Mouse (Mus musculus) hindbrain, embryonic 12.5 days (tissue): ENCODE measurements at regions not wholly inside any gene's neighbourhood (a gene's known extent, or its start where the extent isn't known, plus 50 kb on each side); places are given as distances from the start of the nearest gene placed in this dataset.

Experiments
- ATAC-seq: fragments of 200-750 bp; cut with Nextera tagmentation; 2 replicates; pipeline ENCODE4 v1.8.0; 2017; ENCODE audit warnings: moderate TSS enrichment; ENCODE audit not compliant: low FRiP score
- H3K27ac ChIP-seq: fragments of 300-500 bp; sonication (generic); 2 replicates; pipeline ENCODE4 v1.5.1; 2016; ENCODE audit warnings: mild to moderate bottlenecking
- H3K27me3 ChIP-seq: fragments of 300-500 bp; sonication (generic); 2 replicates; pipeline ENCODE4 v1.6.1; 2016; ENCODE audit warnings: mild to moderate bottlenecking
- H3K36me3 ChIP-seq: fragments of 300-500 bp; sonication (generic); 2 replicates; pipeline ENCODE4 v1.6.1; 2016; ENCODE audit warnings: mild to moderate bottlenecking
- H3K4me1 ChIP-seq: fragments of 300-500 bp; sonication (generic); 2 replicates; pipeline ENCODE4 v1.6.1; 2016
- H3K4me2 ChIP-seq: fragments of 300-500 bp; sonication (generic); replicated peaks from 2 replicates; pipeline ENCODE4 v1.6.1; 2016; ENCODE audit warnings: mild to moderate bottlenecking
- H3K4me3 ChIP-seq: fragments of 300-500 bp; sonication (generic); 2 replicates; pipeline ENCODE4 v1.5.1; 2016; ENCODE audit warnings: mild to moderate bottlenecking
- H3K9ac ChIP-seq: fragments of 300-500 bp; sonication (generic); 2 replicates; pipeline ENCODE4 v1.6.1; 2016; ENCODE audit warnings: mild to moderate bottlenecking, moderate library complexity
- H3K9me3 ChIP-seq: fragments of 300-500 bp; sonication (generic); replicated peaks from 2 replicates; pipeline ENCODE4 v1.6.1; 2016; ENCODE audit warnings: mild to moderate bottlenecking
- WGBS: fragments of 180-500 bp; shearing (Covaris S2); methylation state at CpG from one replicate; pipeline ENCODE4 v1.1.7; 2016; 5-methylcytosine and 5-hydroxymethylcytosine counted together

DNA sequence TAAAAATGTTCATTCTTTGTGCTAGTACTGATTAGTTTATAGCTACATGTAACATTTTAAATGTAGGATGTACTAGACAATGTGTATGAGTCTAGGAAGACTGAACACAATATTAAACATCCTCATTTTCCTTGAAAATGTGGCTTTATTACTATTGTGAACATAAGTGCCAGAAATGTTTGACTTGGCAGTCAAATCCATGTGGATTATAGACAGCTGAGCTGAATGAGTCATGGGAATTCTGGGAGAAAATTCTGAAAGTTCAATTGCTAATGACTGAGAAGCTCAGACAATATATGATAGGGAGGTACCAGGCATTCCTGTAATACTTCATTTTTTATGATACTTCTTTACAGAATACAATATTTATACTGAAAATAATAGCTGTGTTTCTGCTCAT lies 761.5 kb upstream of the Zeb2 start:
- no peak overlapping the region for H3K4me3 ChIP-seq
- no peak for ATAC-seq
- H3K4me1 ChIP-seq: no peaks in the 10 kb centered on the region
- H3K9ac ChIP-seq: no peak overlapping the region
- no peaks in the 10 kb centered on the region for H3K27me3 ChIP-seq
- H3K27ac ChIP-seq: no peak overlapping the region
- no peaks in the 10 kb centered on the region for H3K9me3 ChIP-seq
- H3K4me2 ChIP-seq: no peak overlapping the region
- H3K36me3 ChIP-seq: no peaks in the 10 kb centered on the region

DNA sequence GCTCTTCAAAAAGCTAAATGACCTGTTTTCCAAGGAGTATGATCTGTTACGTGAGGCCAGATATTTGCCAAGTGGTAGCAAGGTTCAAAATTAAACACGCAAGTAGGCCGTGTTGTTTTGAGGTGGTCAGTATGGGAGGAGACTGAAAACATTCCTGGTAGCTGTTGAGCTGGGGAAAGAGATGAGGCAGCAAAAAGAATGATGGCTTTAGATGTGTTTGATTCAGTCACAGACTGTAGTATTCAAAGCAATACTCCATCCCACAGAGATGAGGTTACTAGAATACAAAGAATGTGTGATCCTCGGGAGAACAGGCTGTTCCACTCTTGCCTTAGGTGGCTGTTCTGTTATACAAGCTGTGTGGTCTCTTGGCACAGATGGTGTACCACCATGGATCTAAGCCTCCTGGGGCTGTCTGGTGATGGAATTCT lies 742.7 kb upstream of the Zeb2 start:
- ATAC-seq: no peak
- WGBS: 83% methylated on average over 4 of the region's 4 CpGs
- Histone ChIP-seq H3K4me2 (no peak overlapping the region), H3K4me3 (no peak overlapping the region), H3K4me1 (no peaks in the 10 kb centered on the region), H3K9ac (no peak overlapping the region), H3K27ac (no peak overlapping the region), H3K36me3 (no peaks in the 10 kb centered on the region), H3K27me3 (no peaks in the 10 kb centered on the region), H3K9me3 (no peaks in the 10 kb centered on the region)

DNA sequence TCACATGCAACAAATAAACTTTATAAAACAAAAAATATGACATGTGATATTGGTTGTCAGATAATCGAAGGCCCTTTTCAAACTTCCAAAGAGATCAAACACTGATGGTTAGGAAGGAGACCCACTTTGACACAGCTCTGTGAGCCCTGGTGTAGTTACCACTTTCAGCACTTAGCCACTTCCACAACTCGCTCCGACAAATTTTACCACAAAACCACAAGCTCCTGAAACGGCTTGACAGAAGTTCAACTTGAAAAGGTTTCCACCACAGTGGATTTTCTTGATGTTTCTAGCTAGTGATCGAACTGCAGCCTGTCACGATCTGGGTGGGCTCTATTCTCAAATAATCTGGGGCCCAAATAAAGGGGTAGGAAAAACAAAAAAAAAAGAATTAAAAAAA lies 742.2 kb upstream of the Zeb2 start:
- no peaks in the 10 kb centered on the region for H3K27me3 ChIP-seq
- no peaks in the 10 kb centered on the region for H3K4me1 ChIP-seq
- H3K27ac ChIP-seq: no peak overlapping the region
- H3K4me2 ChIP-seq: no peak overlapping the region
- no peak overlapping the region for H3K9ac ChIP-seq
- no peak overlapping the region for H3K4me3 ChIP-seq
- H3K36me3 ChIP-seq: no peaks in the 10 kb centered on the region
- WGBS: 89% methylated on average over 6 of the region's 6 CpGs
- H3K9me3 ChIP-seq: no peaks in the 10 kb centered on the region
- no peak for ATAC-seq

- Histone ChIP-seq H3K9ac (no peak overlapping the region), H3K4me3 (no peak overlapping the region), H3K4me2 (no peak overlapping the region), H3K4me1 (no peaks in the 10 kb centered on the region), H3K27me3 (no peaks in the 10 kb centered on the region), H3K9me3 (no peaks in the 10 kb centered on the region), H3K27ac (no peak overlapping the region), H3K36me3 (no peaks in the 10 kb centered on the region)
- ATAC-seq: no peak
- 93% methylated on average over 6 of the region's 6 CpGs for WGBS
Observed at GRCm38 (mm10) chr2:45850018-45850605, 732.9 kb upstream of the Zeb2 start.

- no peaks in the 10 kb centered on the region for H3K27me3 ChIP-seq
- no peak for ATAC-seq
- H3K27ac ChIP-seq: no peak overlapping the region
Observed at GRCm38 (mm10) chr2:45840389-45840788, 723.2 kb upstream of the Zeb2 start.

DNA sequence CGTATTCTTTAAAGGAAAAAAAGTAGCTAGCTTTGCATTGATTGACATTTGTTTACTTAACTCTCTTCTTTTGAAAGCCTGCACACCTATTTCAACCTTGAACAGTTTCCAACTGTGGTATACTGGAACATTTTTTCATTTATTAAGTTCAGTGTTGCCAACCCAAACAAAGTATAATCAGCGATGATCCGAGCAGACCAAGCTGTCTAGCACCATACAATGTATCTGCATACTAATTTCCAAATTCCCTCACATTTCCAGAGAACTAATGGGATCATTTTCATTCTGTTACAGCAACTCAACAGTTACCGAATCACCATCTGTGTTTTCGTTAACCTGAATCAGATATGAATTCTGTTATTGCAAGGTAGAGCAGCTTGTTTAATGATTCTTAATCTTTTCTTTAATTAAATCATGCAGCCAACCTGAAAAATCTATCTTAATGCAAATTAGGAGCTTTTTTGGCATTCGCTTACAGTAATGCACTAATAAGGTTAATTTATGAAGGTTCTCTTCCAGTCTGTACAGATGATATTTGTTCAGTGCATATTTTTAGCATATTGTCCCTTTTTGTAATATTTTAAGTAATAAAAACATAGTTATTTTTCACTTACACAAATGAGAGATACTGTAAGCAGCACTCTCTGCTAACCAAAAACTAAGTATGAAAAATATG lies 719.5 kb upstream of the Zeb2 start:
- Histone ChIP-seq H3K4me2 (no peak overlapping the region), H3K4me3 (no peak overlapping the region), H3K9me3 (no peaks in the 10 kb centered on the region), H3K27ac (no peak overlapping the region), H3K27me3 (no peaks in the 10 kb centered on the region), H3K36me3 (no peaks in the 10 kb centered on the region), H3K9ac (no peak overlapping the region), H3K4me1 (no peaks in the 10 kb centered on the region)
- WGBS: 81% methylated on average over 6 of the region's 6 CpGs
- no peak for ATAC-seq

More at GRCm38 (mm10) chr2:45840389-45840788, 723.2 kb upstream of the Zeb2 start:
- Histone ChIP-seq H3K9ac (no peak overlapping the region), H3K4me2 (no peak overlapping the region), H3K4me3 (no peak overlapping the region), H3K9me3 (no peaks in the 10 kb centered on the region), H3K4me1 (no peaks in the 10 kb centered on the region), H3K36me3 (no peaks in the 10 kb centered on the region)

DNA sequence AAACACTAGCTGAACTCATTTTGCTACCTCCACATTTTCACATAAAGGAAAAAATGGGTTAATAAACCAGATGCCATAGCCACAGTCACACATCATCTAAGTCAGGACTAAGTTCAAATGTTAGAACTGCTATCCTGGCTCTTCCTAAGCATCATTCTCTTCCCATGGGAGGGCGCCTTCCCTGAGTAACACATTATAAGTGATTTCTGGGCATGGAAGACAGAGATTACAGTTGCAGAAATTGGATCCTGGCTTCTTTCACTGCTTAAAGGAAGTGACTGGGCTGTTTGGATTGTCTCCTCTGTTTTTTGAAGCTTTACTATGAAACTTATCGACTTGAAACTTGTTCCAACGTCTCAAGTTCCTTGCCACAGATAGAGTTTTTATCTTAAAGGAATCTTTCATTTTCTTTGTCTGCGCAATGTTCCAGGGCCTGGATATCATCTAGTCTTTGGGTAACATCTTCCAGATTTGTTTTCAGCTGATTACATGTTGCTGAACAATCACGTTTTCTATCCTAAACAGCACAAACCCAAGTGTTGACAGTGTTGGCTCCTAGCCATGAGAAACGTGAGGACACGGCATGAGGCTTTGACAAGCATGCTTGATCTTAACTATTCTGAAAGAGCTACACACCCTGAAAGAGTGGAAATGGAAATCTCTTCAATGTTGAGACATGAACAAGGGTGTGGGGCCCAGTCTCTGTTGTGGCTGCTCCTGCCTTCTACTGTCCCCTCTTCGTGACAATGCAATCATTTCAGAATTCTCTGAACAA lies 700.9 kb upstream of the Zeb2 start:
- Histone ChIP-seq H3K4me2 (no peak overlapping the region), H3K36me3 (no peaks in the 10 kb centered on the region), H3K9me3 (no peaks in the 10 kb centered on the region), H3K4me3 (no peak overlapping the region), H3K27ac (no peak overlapping the region), H3K4me1 (no peaks in the 10 kb centered on the region), H3K27me3 (no peaks in the 10 kb centered on the region), H3K9ac (no peak overlapping the region)
- WGBS: 83% methylated on average over 8 of the region's 8 CpGs
- ATAC-seq: no peak

GRCm38 (mm10) chr2:45814741-45815140 lies 697.5 kb upstream of the Zeb2 start:
- H3K4me3 ChIP-seq: no peak overlapping the region
- H3K9ac ChIP-seq: no peak overlapping the region
- H3K9me3 ChIP-seq: no peaks in the 10 kb centered on the region
- H3K27ac ChIP-seq: no peak overlapping the region
- no peaks in the 10 kb centered on the region for H3K27me3 ChIP-seq
- H3K36me3 ChIP-seq: no peaks in the 10 kb centered on the region
- H3K4me2 ChIP-seq: no peak overlapping the region
- no peak for ATAC-seq
- 92% methylated on average over 4 of the region's 4 CpGs for WGBS
- no peaks in the 10 kb centered on the region for H3K4me1 ChIP-seq

GRCm38 (mm10) chr2:45805329-45805728 lies 688.1 kb upstream of the Zeb2 start:
- WGBS: 74% methylated on average over 2 of the region's 2 CpGs
- Histone ChIP-seq H3K4me1 (no peaks in the 10 kb centered on the region), H3K9me3 (no peaks in the 10 kb centered on the region), H3K4me2 (no peak overlapping the region), H3K27ac (no peak overlapping the region), H3K9ac (no peak overlapping the region), H3K36me3 (no peaks in the 10 kb centered on the region), H3K4me3 (no peak overlapping the region), H3K27me3 (no peaks in the 10 kb centered on the region)
- no peak for ATAC-seq

- ATAC-seq: no peak
- H3K4me2 ChIP-seq: no peak overlapping the region
Observed at GRCm38 (mm10) chr2:45800131-45800530, 682.9 kb upstream of the Zeb2 start.

GRCm38 (mm10) chr2:45793561-45793960 lies 676.4 kb upstream of the Zeb2 start:
- 0 out of 2 replicates have a peak, but pooled peaks have one; percentile 29 for ATAC-seq
- no peaks in the 10 kb centered on the region for H3K27me3 ChIP-seq
- no peaks in the 10 kb centered on the region for H3K36me3 ChIP-seq
- peaks cover 7% of the 10 kb centered on the region; the same call in 1 of the 2 replicates for H3K4me1 ChIP-seq
- H3K4me2 ChIP-seq: no peak overlapping the region
- H3K9me3 ChIP-seq: no peaks in the 10 kb centered on the region
- no peak overlapping the region for H3K27ac ChIP-seq
- H3K4me3 ChIP-seq: no peak overlapping the region
- 58% methylated on average over 3 of the region's 3 CpGs for WGBS
- no peak overlapping the region for H3K9ac ChIP-seq

More at GRCm38 (mm10) chr2:45800131-45800530, 682.9 kb upstream of the Zeb2 start:
- Histone ChIP-seq H3K27ac (no peak overlapping the region), H3K4me3 (no peak overlapping the region), H3K27me3 (no peaks in the 10 kb centered on the region), H3K9ac (no peak overlapping the region), H3K36me3 (no peaks in the 10 kb centered on the region), H3K9me3 (no peaks in the 10 kb centered on the region), H3K4me1 (no peaks in the 10 kb centered on the region)
- 79% methylated on average over 2 of the region's 2 CpGs for WGBS

DNA sequence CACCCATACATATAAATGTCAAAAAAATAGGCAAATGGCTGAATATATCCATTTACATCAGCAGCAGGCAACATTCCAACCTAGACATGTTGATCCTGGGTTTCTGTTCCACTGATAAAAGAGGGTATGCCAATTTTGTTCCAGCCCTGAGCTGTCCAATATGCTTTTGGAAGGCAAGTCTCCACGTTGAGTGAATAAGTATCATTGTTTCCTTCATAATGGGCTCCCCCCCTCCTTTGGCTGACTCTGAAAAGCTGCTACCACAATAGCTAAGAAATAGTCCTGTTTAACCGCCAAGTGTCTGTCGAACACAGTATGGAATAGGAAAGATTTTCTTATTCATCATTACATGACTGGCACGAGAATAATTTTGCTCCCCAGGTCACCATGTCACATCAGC lies 672.5 kb upstream of the Zeb2 start:
- Histone ChIP-seq H3K4me2 (no peak overlapping the region), H3K9me3 (no peaks in the 10 kb centered on the region), H3K36me3 (no peaks in the 10 kb centered on the region), H3K27ac (no peak overlapping the region), H3K4me3 (no peak overlapping the region), H3K27me3 (no peaks in the 10 kb centered on the region), H3K9ac (no peak overlapping the region), H3K4me1 (peaks cover 16% of the 10 kb centered on the region)
- peak; percentile 62; the same call in 1 of the 2 replicates for ATAC-seq
- 21% methylated on average over 4 of the region's 4 CpGs for WGBS
